Comparison of ENCODE assay signal across 8 mouse cellular contexts in genomic region chr16:72662837-72663350, GRCm38 (mm10).
DNase-seq lines count a peak whose midpoint lies in the region; ATAC-seq lines count a peak whose summit lies in the region.

No protein-coding gene starts in this region.

- intact Hi-C loops in gastrocnemius, postnatal 14 days (cut with DNase I; ENCODE audit: low total_unique reads), result no loop called here
- intact Hi-C loops in left cerebral cortex, postnatal 10 days (cut with DNase I), result loop anchor here (5.0 kb wide), 1 partner anchor 314 kb away; no protein-coding TSS in a partner anchor

- DNase-seq in adrenal gland, adult 8-10 months, result peak; percentile 57
- DNase-seq in embryo, embryonic 10.5 days (ENCODE audit: low spot score), result peak; percentile 92
- DNase-seq in gastrocnemius, postnatal 14 days, result peak; percentile 77
- peak; percentile 85 for DNase-seq in hindlimb bud, embryonic 11.5 days (ENCODE audit: extremely low spot score, low read depth, low spot score)
- DNase-seq in left cerebral cortex, postnatal 10 days (ENCODE audit: extremely low spot score in 1 of 2, low spot score in 2 of 2), result peak; percentile 62 to 79
- DNase-seq in right cerebral cortex, postnatal 4 days, result peak; percentile 66

- ATAC-seq in megakaryocyte progenitor cell, adult 5-6 weeks (replicated peaks; ENCODE audit: poor library complexity), result peak; percentile 21; the same call in 1 of the 2 replicates
- ATAC-seq in activated CD4-positive, CD25-positive, alpha-beta regulatory T cell, adult 4 months, result no peak
